Mouse (Mus musculus) spleen, embryonic (tissue): ENCODE measurements around the gene Unc13c.

Experiments used
- CTCF ChIA-PET: fragments of 350-600 bp; sonication (Branson Sonifier 250); formaldehyde crosslinking; loops from one replicate; lab custom pipeline; 2022; lab: Charles Lee

Gene Unc13c

DNA sequence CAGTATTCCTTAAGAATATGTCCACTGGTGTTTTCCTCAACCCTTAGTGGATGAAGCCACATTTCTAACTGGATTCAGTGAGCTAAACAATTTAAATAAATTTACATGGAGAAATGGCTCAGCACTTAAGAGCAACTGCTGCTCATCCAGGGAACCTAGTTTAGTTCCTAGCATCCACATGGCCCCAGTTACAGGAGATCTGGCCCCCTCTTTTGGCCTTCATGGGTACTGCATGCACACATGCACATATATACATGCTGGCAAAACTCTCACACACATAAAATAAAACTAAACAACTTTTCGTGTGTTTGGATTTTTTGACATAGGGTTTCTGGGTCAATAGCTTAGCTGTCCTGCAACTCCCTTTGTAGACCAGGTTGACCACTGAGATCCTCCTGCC, 330.6 kb downstream of the Unc13c start:
- CTCF ChIA-PET = interaction anchor here (0.6 kb wide), 1 partner anchor 206 kb away, joined by 5 read pairs; no protein-coding TSS in a partner anchor

- CTCF ChIA-PET = no interaction called here
These were observed 343.6 kb downstream of the Unc13c start for GRCm38 (mm10) chr9:73625171-73625570.

DNA sequence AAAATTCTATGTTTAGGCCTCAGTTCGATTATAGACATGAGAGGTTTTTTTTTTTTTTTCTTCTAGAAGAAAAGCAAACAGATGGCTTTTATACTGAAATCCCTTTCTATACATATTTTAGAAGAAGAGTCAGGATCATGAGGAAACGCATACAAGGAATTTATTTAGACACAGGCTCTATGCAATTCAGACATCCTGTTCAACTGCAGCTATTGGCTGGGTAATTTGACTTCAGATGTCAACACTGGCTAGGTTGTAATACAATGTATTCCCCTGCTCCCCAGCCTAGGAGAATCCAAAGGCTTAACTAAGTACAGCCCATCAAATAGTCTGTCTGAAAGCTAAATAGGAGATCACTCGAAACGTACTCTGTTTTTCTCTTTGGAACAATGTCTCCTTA, 355.9 kb downstream of the Unc13c start:
- CTCF ChIA-PET = no interaction called here

- CTCF ChIA-PET = no interaction called here
These were observed 364.8 kb downstream of the Unc13c start for GRCm38 (mm10) chr9:73603921-73604320.

- CTCF ChIA-PET = no interaction called here
These were observed 403.2 kb downstream of the Unc13c start for GRCm38 (mm10) chr9:73565558-73565957.

DNA sequence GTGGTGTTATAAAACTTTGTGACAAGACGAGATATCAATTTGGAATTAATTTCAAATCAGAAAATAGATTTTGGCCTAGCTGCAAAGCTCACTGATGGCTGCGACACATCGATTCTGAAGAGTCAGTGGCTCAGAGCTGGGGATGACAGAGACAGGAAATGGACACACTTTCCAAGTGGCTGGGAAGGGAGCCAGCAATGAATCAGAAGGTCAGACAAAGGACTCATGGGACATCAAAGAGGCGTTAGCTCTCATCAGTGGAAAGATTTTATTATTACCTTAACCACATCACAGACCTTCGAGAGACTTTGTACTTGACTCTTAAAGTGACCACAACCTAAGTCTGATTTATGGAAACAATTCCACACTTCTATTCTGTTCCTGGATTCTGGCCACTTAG, 408.7 kb downstream of the Unc13c start:
- CTCF ChIA-PET = no interaction called here

DNA sequence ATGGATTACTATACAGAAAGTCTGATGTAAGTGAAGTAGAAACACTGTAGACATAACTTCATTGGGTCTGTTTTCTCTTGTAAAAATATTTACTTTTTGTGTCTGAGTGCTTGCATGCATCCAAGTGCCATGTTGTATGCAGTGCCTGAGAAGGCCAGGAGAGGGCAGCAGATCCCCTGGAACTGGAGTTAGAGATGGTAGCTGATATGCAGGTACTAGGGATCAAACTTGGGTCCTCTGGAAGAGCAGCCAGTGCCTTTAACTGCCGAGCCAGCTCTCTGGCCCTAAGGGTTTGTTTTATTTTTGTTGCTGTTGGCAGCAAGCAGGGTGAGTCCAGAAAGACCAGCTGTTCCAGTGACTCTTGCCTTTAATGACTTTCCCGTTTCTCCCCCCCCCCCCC, 411.0 kb downstream of the Unc13c start:
- CTCF ChIA-PET = no interaction called here

DNA sequence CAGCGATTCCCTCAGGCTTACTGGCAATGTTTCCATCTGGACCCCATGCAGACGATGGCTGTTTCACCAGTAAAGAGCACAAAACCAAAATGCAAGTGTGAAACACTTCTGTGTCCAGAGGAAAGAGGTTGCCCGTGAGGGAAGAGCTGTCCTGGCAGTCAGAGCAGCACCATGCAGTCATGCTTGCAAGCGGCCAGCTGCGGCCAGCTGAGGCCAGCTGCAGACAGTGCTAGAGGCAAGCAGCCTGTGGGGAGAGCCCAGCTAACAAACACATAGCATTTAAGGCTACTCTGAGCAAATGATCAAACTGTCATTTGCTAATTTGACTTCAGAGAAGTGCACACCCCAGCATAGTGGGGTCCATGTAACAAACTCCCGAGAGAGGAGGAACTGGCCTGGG, 413.4 kb downstream of the Unc13c start:
- CTCF ChIA-PET = no interaction called here

- CTCF ChIA-PET = no interaction called here
These were observed 496.2 kb downstream of the Unc13c start for GRCm38 (mm10) chr9:73472568-73472967.

GRCm38 (mm10) chr9:73462027-73462426, 506.7 kb downstream of the Unc13c start:
- CTCF ChIA-PET = no interaction called here

- CTCF ChIA-PET = no interaction called here
These were observed 518.8 kb downstream of the Unc13c start for GRCm38 (mm10) chr9:73450009-73450408.

DNA sequence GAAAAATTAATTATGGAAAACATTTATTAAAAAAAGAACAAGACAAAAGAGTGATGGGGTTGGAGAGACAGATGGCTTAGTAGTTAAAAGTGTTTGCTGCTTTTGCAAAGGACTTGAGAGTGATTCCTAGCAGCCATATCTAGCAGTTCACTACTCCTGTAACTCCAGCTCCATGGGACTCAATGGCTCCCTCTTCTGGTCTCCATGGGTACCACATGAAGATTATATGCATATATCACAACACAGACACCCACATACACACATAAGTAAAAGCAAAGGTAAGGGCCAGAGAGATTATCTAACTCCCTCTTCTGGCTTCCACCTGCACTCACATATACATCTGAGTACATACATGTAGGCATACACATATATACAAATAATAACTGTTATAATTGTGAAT, 519.5 kb downstream of the Unc13c start:
- CTCF ChIA-PET = no interaction called here

DNA sequence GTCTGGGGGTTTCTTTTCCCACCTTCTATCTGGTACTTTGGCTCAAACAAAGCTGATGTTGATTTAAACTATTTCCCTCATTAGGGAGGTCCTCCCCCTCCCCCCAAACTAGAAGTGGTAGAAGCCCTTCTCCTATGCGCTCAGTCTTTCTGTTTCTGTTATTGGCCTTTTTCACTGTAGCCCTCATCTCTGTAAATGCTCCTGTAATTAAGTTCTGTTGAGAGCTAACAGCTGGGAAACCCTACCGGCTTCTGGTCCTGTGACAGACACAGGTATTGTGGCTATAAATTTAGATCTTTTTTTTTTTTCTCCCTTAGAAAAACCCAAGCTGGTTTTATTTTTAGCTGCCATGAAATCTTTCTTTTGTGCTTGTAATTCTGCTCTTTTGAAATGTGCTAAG, 536.8 kb downstream of the Unc13c start:
- CTCF ChIA-PET = interaction anchor here (0.7 kb wide), 1 partner anchor 13 kb away, joined by 8 read pairs; no protein-coding TSS in a partner anchor
